Comparison of ENCODE assay signal across 22 mouse cellular contexts in the genomic region with DNA sequence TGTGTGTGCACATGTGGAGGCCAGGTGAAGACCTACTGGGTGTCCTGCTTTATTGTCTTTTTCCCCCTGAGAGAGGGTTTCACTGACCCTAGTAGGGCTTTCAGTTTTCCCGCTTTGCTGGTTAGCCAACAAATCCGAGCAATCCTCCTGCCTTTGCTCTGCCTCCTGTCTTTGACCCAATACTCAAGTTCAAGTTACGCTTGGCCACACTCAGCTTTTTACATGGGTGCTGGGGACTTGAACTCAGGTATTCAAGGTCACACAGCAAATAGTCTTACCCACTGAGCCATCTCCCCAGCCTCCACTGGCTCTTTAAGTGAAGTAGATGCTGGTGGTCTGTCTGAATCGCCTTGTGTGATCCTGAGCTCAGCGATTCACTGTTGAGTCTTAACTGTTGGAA. TPM values are rescaled to one million over a fixed set of nuclear protein-coding genes. Genes with fewer than 3 reads are reported as not detected.
DNase-seq lines count a peak whose midpoint lies in the region; ATAC-seq and TF ChIP-seq lines count a peak whose summit lies in the region.
"Had no signal": no experiment of that assay in that cellular context is flagged by ENCODE, and none has a peak within 500 bp of the region (broad histone marks: within the 10 kb centered on the region; RNA-seq: fewer than 3 reads in every experiment).

No protein-coding gene starts in this region.

- no peaks in the 10 kb centered on the region for H3K4me1 ChIP-seq in kidney, embryonic 14.5 days (ENCODE audit: control insufficient read depth, insufficient read depth, low read length)
- H3K4me1 ChIP-seq in kidney, adult 2 months (ENCODE audit: control insufficient read depth, insufficient read depth, low read length): peaks cover 34% of the 10 kb centered on the region

- no peak overlapping the region for H3K27ac ChIP-seq in kidney, embryonic 14.5 days (ENCODE audit: low read depth, low read length)
- H3K27ac ChIP-seq in kidney, adult 2 months (ENCODE audit: insufficient read depth, low read depth, low read length): peak overlapping the region; percentile 98
- H3K27ac ChIP-seq: forebrain, embryonic 12.5 days; heart, embryonic 13.5 days; hindbrain, embryonic 12.5 days; liver, embryonic 14.5 days had no signal

- H3K4me3 ChIP-seq in kidney, embryonic 14.5 days (ENCODE audit: low read length): no peak overlapping the region
- H3K4me3 ChIP-seq in kidney, adult 2 months (ENCODE audit: insufficient read depth, low read depth, low read length): no peak overlapping the region
- H3K4me3 ChIP-seq: forebrain, embryonic 12.5 days; heart, embryonic 13.5 days; hindbrain, embryonic 12.5 days had no signal

- no peaks in the 10 kb centered on the region for H3K27me3 ChIP-seq in kidney, embryonic 14.5 days (ENCODE audit: control insufficient read depth, insufficient read depth, low read length)
- no peaks in the 10 kb centered on the region for H3K27me3 ChIP-seq in kidney, adult 2 months (replicated peaks; ENCODE audit: control insufficient read depth, insufficient read depth, low read length)
- H3K27me3 ChIP-seq: CH12.LX; forebrain, embryonic 12.5 days; heart, embryonic 13.5 days; hindbrain, embryonic 12.5 days; Patski had no signal

- DNase-seq in kidney, adult 11 months: peak; percentile 68
- DNase-seq in kidney, adult 2 months: peak; percentile 87
- peak; percentile 84 for DNase-seq in kidney, adult 9 months
- DNase-seq in kidney, postnatal 25 days: peak; percentile 56 to 69
- DNase-seq in layer of hippocampus, postnatal 10 days (ENCODE audit: low spot score in 2 of 2): no peak
- DNase-seq in heart, adult 9 months (ENCODE audit: low spot score in 2 of 2): no peak
- DNase-seq: adrenal gland, postnatal 36 days; B cell, adult 2 months; cerebellum, adult 9-10 months; heart, postnatal 14 days; lung, postnatal 10 days; thymus, postnatal 14 days had no signal

- ATAC-seq in kidney, embryonic 14.5 days (ENCODE audit: low FRiP score, low TSS enrichment): no peak

- H3K36me3 ChIP-seq in kidney, embryonic 14.5 days (ENCODE audit: control insufficient read depth, insufficient read depth, low read length): no peaks in the 10 kb centered on the region
- H3K36me3 ChIP-seq in kidney, adult 2 months (ENCODE audit: control insufficient read depth, insufficient read depth, low read length): no peaks in the 10 kb centered on the region
- H3K36me3 ChIP-seq: forebrain, embryonic 12.5 days; G1E; heart, embryonic 13.5 days; hindbrain, embryonic 12.5 days had no signal

- no peak overlapping the region for H3K9ac ChIP-seq in kidney, embryonic 14.5 days (ENCODE audit: low read depth, low read length)
- H3K9ac ChIP-seq: forebrain, embryonic 12.5 days; heart, embryonic 13.5 days; hindbrain, embryonic 12.5 days; liver, embryonic 14.5 days had no signal

- no peak overlapping the region for H3K4me2 ChIP-seq in kidney, embryonic 14.5 days (replicated peaks; ENCODE audit: low read depth, low read length)
- H3K4me2 ChIP-seq: forebrain, embryonic 12.5 days; heart, embryonic 13.5 days; hindbrain, embryonic 12.5 days; midbrain, embryonic 11.5 days had no signal

- TF ChIP-seq POLR2A in kidney, adult 2 months (IDR thresholded peaks at IDR 0.05; ENCODE audit: low read depth, low read length): no peak

- 82% methylated on average over 5 of the region's 5 CpGs for WGBS in kidney, embryonic 14.5 days
- WGBS in kidney, adult 2 months: 51% methylated on average over 5 of the region's 5 CpGs

- no peaks in the 10 kb centered on the region for H3K9me3 ChIP-seq in kidney, embryonic 14.5 days (ENCODE audit: control insufficient read depth, low read length)
- H3K9me3 ChIP-seq: forebrain, embryonic 12.5 days; G1E; heart, embryonic 13.5 days; hindbrain, embryonic 12.5 days had no signal

- TF ChIP-seq CTCF in kidney, adult 2 months (conservative IDR thresholded peaks at IDR 0.05; ENCODE audit: insufficient read depth, insufficient read length, low read depth, low read length): no peak

RNA-seq across cellular contexts. Expression of gene Ankrd33b, which starts 39.4 kb away (rescaled TPM):
- 2.1 and 3.7 TPM in 2 replicates for polyA plus RNA-seq in kidney, embryonic 14.5 days (2014; fragmentation: Nextera tagmentation; extraction: Ambion mirVana)
- polyA plus RNA-seq in kidney, adult 2 months (2012; rRNA removed): 21.8 and 26.9 TPM in 2 replicates
- total RNA-seq in layer of hippocampus, postnatal 10 days (2021): 10 to 100 TPM; 13.6 to 13.9 TPM
- polyA plus RNA-seq: G1E had no signal

RNA-seq across cellular contexts. Expression of gene Ropn1l, which starts 46.7 kb away (rescaled TPM):
- polyA plus RNA-seq in kidney, embryonic 14.5 days (2014; fragmentation: Nextera tagmentation; extraction: Ambion mirVana): 3.8 and 3.9 TPM in 2 replicates
- polyA plus RNA-seq in kidney, adult 2 months (2012; rRNA removed): 5.6 and 6.9 TPM in 2 replicates
- 1 to 10 TPM in 1 of 2 experiments, under 1 TPM in 1; 0.85 to 1.6 TPM for total RNA-seq in layer of hippocampus, postnatal 10 days (2021)
- total RNA-seq: gastrocnemius, adult 8-10 months had no signal

Comparison
In these comparisons a context has a peak if more than half of its experiments do, and no peak if none do; other contexts are left out.
1. DNase-seq: peak in kidney, adult 11 months (single experiment), kidney, adult 2 months (single experiment), kidney, adult 9 months (single experiment) and kidney, postnatal 25 days (2 of 2); none in layer of hippocampus, postnatal 10 days (0 of 2) and heart, adult 9 months (0 of 2).